Mouse (Mus musculus): Measurements from ENCODE around the gene Pipox. TPM values are rescaled to one million over a fixed set of nuclear protein-coding genes. Genes with fewer than 3 reads are reported as not detected.

Gene Pipox
- total RNA-seq, 2 experiments from 2014 or later: 0.25 to 1.4 TPM

Other genes starting within 250 kb of the Pipox start
- 10 to 100 TPM; 57.3 to 79.3 TPM for gene Nufip2, start 207.9 kb downstream of the Pipox start, total RNA-seq (2021)
- gene Cryba1, start 168.8 kb downstream of the Pipox start, total RNA-seq (2021): not detected
- gene Myo18a, start 130.8 kb downstream of the Pipox start, total RNA-seq (2021): 100 to 1,000 TPM; 141 to 180 TPM
- not detected for gene Gm10277, start 106.3 kb downstream of the Pipox start, total RNA-seq (2021)
- 100 to 1,000 TPM; 150 to 165 TPM for gene Sez6, start 36.7 kb upstream of the Pipox start, total RNA-seq (2021)
- 10 to 100 TPM; 51.7 to 63.6 TPM for gene Phf12, start 88.7 kb upstream of the Pipox start, total RNA-seq (2021)
- 1 to 10 TPM; 7.2 to 8.0 TPM for gene Dhrs13, start 138.2 kb upstream of the Pipox start, total RNA-seq (2021)
- 100 to 1,000 TPM in 1 of 2 experiments, 10 to 100 TPM in 1; 89.5 to 103 TPM for gene Flot2, start 143.8 kb upstream of the Pipox start, total RNA-seq (2021)
- 10 to 100 TPM; 18.9 to 19.1 TPM for gene Eral1, start 186.3 kb upstream of the Pipox start, total RNA-seq (2021)
- gene Fam222b, start 200.6 kb upstream of the Pipox start, total RNA-seq (2021): 10 to 100 TPM; 29.0 to 29.7 TPM